Mouse (Mus musculus) liver, embryonic 14.5 days (tissue): ENCODE measurements around the gene Rfx7. TPM values are rescaled to one million over a fixed set of nuclear protein-coding genes. Genes with fewer than 3 reads are reported as not detected.

Experiments used
- ATAC-seq: fragments of 200-750 bp; cut with Nextera tagmentation; 2 replicates; pipeline ENCODE4 v1.8.0; 2017; ENCODE audit warnings: moderate number of reproducible peaks, mild to moderate bottlenecking, moderate library complexity; ENCODE audit not compliant: insufficient read depth
- DNase-seq, 3 experiments: peaks; one replicate each; pipeline ENCODE4 v3.0.0-alpha.2; 2012 to 2013; ENCODE audit warnings: low read depth in 3 of 3, low spot score in 3 of 3
- H3K27ac ChIP-seq: fragments of 300-500 bp; sonication (generic); 2 replicates; pipeline ENCODE4 v1.5.1; 2014; ENCODE audit warnings: moderate library complexity, mild to moderate bottlenecking, control low read depth, inconsistent platforms
- H3K27me3 ChIP-seq: fragments of 300-500 bp; sonication (generic); 2 replicates; pipeline ENCODE4 v1.6.1; 2014; ENCODE audit warnings: mild to moderate bottlenecking, low read length, moderate library complexity; ENCODE audit not compliant: control insufficient read depth, insufficient read depth
- H3K36me3 ChIP-seq: fragments of 300-500 bp; sonication (generic); replicated peaks from 2 replicates; pipeline ENCODE4 v1.6.1; 2014; ENCODE audit warnings: low read depth; ENCODE audit not compliant: control insufficient read depth, insufficient read depth
- H3K4me1 ChIP-seq, 2 experiments: fragments of 200-500 bp in 1 of 2; fragments of 300-500 bp in 1 of 2; sonication (generic) in 1 of 2; replicated peaks; 2 replicates each; pipeline ENCODE4 v1.6.1; 2012 to 2014; ENCODE audit warnings: antibody characterized with exemption in 1 of 2, inconsistent platforms in 1 of 2, low read length in 1 of 2; ENCODE audit not compliant: control insufficient read depth in 2 of 2, insufficient read depth in 2 of 2
- H3K4me2 ChIP-seq: fragments of 300-500 bp; sonication (generic); 2 replicates; pipeline ENCODE4 v1.6.1; 2014; ENCODE audit warnings: low read depth, mild to moderate bottlenecking, control low read depth, moderate library complexity
- H3K4me3 ChIP-seq, 2 experiments: fragments of 200-500 bp in 1 of 2; fragments of 300-500 bp in 1 of 2; sonication (generic) in 1 of 2; 2 replicates each; pipeline ENCODE4 v1.5.1; 2012 to 2014; ENCODE audit warnings: low read depth in 2 of 2, low read length in 2 of 2, mild to moderate bottlenecking in 2 of 2, control low read depth in 1 of 2, inconsistent platforms in 1 of 2, moderate library complexity in 1 of 2; ENCODE audit not compliant: insufficient read depth in 1 of 2
- H3K9ac ChIP-seq: fragments of 300-500 bp; sonication (generic); replicated peaks from 2 replicates; pipeline ENCODE4 v1.6.1; 2014; ENCODE audit warnings: mild to moderate bottlenecking, control low read depth, moderate library complexity
- H3K9me3 ChIP-seq: fragments of 300-500 bp; sonication (generic); 2 replicates; pipeline ENCODE4 v1.6.1; 2016; ENCODE audit warnings: low read length, mixed read lengths; ENCODE audit not compliant: control insufficient read depth
- CTCF ChIP-seq: IDR thresholded peaks from 2 replicates; pipeline ENCODE4 v1.5.1; 2016; ENCODE audit warnings: antibody characterized with exemption, low read depth, control low read depth
- EP300 ChIP-seq: IDR thresholded peaks from 2 replicates; pipeline ENCODE4 v1.6.1; 2016; ENCODE audit warnings: antibody characterized with exemption, low read depth
- WGBS: fragments of 180-500 bp; shearing (Covaris S2); extraction: QIAGEN DNeasy Blood & Tissue Kit; methylation state at CpG from one replicate; pipeline ENCODE4 v1.1.7; 2014; ENCODE audit not compliant: insufficient replicate concordance; 5-methylcytosine and 5-hydroxymethylcytosine counted together
- polyA plus RNA-seq, 2 experiments: library from polyadenylated mRNA; depleted of rRNA in 1 of 2; stranded (reverse) in 1 of 2; unstranded in 1 of 2; fragments of >200 nt; fragmentation: Nextera tagmentation in 1 of 2; extraction: Ambion mirVana in 1 of 2; gene quantifications; 2 replicates each; pipeline versions ENCODE4 v1.2.1 to v1.2.3; 2012 to 2014

Gene Rfx7
- polyA plus RNA-seq, 2 experiments = 3.1 to 3.2 TPM

DNA sequence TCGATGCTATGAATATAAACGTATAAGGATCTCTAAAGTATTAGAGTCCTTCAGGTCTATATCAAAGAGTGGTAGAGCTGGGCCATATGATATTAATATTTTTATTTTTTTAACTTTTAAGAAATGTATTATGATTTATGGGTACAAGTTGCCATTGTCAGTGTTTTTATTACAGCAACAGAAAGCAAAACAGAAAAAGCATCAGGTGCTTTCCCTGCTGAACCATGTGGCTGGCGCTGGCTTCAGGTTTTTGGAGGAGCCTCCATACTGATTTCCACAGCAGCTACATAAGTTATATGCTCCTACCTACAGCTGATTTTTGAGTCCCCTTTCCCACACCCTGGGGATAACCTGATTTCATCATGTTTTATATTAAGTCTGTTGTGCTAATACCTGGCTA lies 68.1 kb downstream of the Rfx7 start:
- Histone ChIP-seq H3K27ac (no peak overlapping the region), H3K9ac (no peak overlapping the region), H3K4me2 (no peak overlapping the region), H3K9me3 (no peaks in the 10 kb centered on the region), H3K36me3 (no peaks in the 10 kb centered on the region), H3K4me3 (no peak overlapping the region), H3K4me1 (no peaks in the 10 kb centered on the region), H3K27me3 (no peaks in the 10 kb centered on the region)
- DNase-seq = no peak
- no peak for ATAC-seq
- 82% methylated on average over 3 of the region's 3 CpGs for WGBS
- no peak for TF ChIP-seq EP300
- TF ChIP-seq CTCF = no peak

- no peak for ATAC-seq
- H3K9me3 ChIP-seq = no peaks in the 10 kb centered on the region
- TF ChIP-seq CTCF = no peak
Measured at GRCm38 (mm10) chr9:72609771-72610170, 77.7 kb downstream of the Rfx7 start.

GRCm38 (mm10) chr9:72613884-72614283 lies 81.8 kb downstream of the Rfx7 start:
- no peak overlapping the region for H3K27ac ChIP-seq
- TF ChIP-seq CTCF (no peak), EP300 (no peak)
- H3K4me2 ChIP-seq = no peak overlapping the region
- no peak for ATAC-seq
- no peak overlapping the region for H3K4me3 ChIP-seq
- H3K36me3 ChIP-seq = no peaks in the 10 kb centered on the region; the same call in none of the 2 replicates
- WGBS = 71% methylated on average over 2 of the region's 2 CpGs
- H3K4me1 ChIP-seq = no peaks in the 10 kb centered on the region
- H3K9me3 ChIP-seq = no peaks in the 10 kb centered on the region
- H3K9ac ChIP-seq = no peak overlapping the region
- no peaks in the 10 kb centered on the region for H3K27me3 ChIP-seq
- DNase-seq = no peak

More at GRCm38 (mm10) chr9:72609771-72610170, 77.7 kb downstream of the Rfx7 start:
- Histone ChIP-seq H3K36me3 (no peaks in the 10 kb centered on the region), H3K27me3 (no peaks in the 10 kb centered on the region), H3K27ac (no peak overlapping the region), H3K4me3 (no peak overlapping the region), H3K4me1 (no peaks in the 10 kb centered on the region), H3K4me2 (no peak overlapping the region), H3K9ac (no peak overlapping the region)
- no peak for DNase-seq

- H3K36me3 ChIP-seq = no peaks in the 10 kb centered on the region; the same call in none of the 2 replicates
- H3K4me2 ChIP-seq = no peak overlapping the region
- no peak overlapping the region for H3K4me3 ChIP-seq
- DNase-seq (no peak), ATAC-seq (no peak)
- H3K4me1 ChIP-seq = no peaks in the 10 kb centered on the region
- WGBS = 82% methylated on average over 6 of the region's 6 CpGs
- H3K27me3 ChIP-seq = no peaks in the 10 kb centered on the region
- TF ChIP-seq CTCF (no peak), EP300 (no peak)
- H3K9me3 ChIP-seq = no peaks in the 10 kb centered on the region
- H3K27ac ChIP-seq = no peak overlapping the region
- H3K9ac ChIP-seq = no peak overlapping the region
Measured at GRCm38 (mm10) chr9:72614786-72615480, 82.9 kb downstream of the Rfx7 start.

- Histone ChIP-seq H3K27ac (no peak overlapping the region), H3K27me3 (no peaks in the 10 kb centered on the region), H3K36me3 (no peaks in the 10 kb centered on the region; the same call in none of the 2 replicates), H3K4me1 (no peaks in the 10 kb centered on the region), H3K4me3 (no peak overlapping the region), H3K9me3 (no peaks in the 10 kb centered on the region), H3K4me2 (no peak overlapping the region), H3K9ac (no peak overlapping the region)
- ATAC-seq = no peak
- no peak for DNase-seq
- TF ChIP-seq EP300 = no peak
- TF ChIP-seq CTCF = no peak
- WGBS = 66% methylated on average over 3 of the region's 3 CpGs
Measured at GRCm38 (mm10) chr9:72618037-72618436, 86.0 kb downstream of the Rfx7 start.
